Mouse (Mus musculus) lung, postnatal 0 days (tissue): ENCODE results near the gene Cebpg. TPM values are rescaled to one million over a fixed set of nuclear protein-coding genes. Genes with fewer than 3 reads are reported as not detected.

Experiments
- ATAC-seq: fragments of 200-750 bp; cut with Nextera tagmentation; 2 replicates; pipeline ENCODE4 v1.8.0; 2017; ENCODE audit warnings: moderate library complexity
- DNase-seq: peaks from one replicate; pipeline ENCODE4 v3.0.0-alpha.2; 2016; ENCODE audit warnings: low spot score
- H3K27ac ChIP-seq: fragments of 300-500 bp; sonication (generic); 2 replicates; pipeline ENCODE4 v1.5.1; 2014; ENCODE audit warnings: antibody characterized with exemption, mild to moderate bottlenecking, low read length, mixed read lengths
- H3K27me3 ChIP-seq: fragments of 300-500 bp; sonication (generic); replicated peaks from 2 replicates; pipeline ENCODE4 v1.6.1; 2014; ENCODE audit warnings: low read length, mixed read lengths; ENCODE audit not compliant: insufficient read depth
- H3K36me3 ChIP-seq: fragments of 300-500 bp; sonication (generic); 2 replicates; pipeline ENCODE4 v1.6.1; 2014; ENCODE audit warnings: low read length, mixed read lengths; ENCODE audit not compliant: insufficient read depth
- H3K4me1 ChIP-seq: fragments of 300-500 bp; sonication (generic); 2 replicates; pipeline ENCODE4 v1.6.1; 2014; ENCODE audit warnings: antibody characterized with exemption, low read depth, low read length, mixed read lengths; ENCODE audit not compliant: insufficient read depth
- H3K4me2 ChIP-seq: fragments of 300-500 bp; sonication (generic); replicated peaks from 2 replicates; pipeline ENCODE4 v1.6.1; 2014; ENCODE audit warnings: low read depth, mild to moderate bottlenecking, low read length, moderate library complexity, mixed read lengths
- H3K4me3 ChIP-seq: fragments of 300-500 bp; sonication (generic); 2 replicates; pipeline ENCODE4 v1.5.1; 2014; ENCODE audit warnings: low read depth, low read length
- H3K9ac ChIP-seq: fragments of 300-500 bp; sonication (generic); replicated peaks from 2 replicates; pipeline ENCODE4 v1.6.1; 2014; ENCODE audit warnings: low read depth, mild to moderate bottlenecking
- H3K9me3 ChIP-seq: fragments of 300-500 bp; sonication (generic); 2 replicates; pipeline ENCODE4 v1.6.1; 2016; ENCODE audit warnings: low read length, mixed read lengths
- CTCF ChIP-seq: IDR thresholded peaks from 2 replicates; pipeline ENCODE4 v1.5.1; 2016; ENCODE audit warnings: antibody characterized with exemption, mild to moderate bottlenecking
- EP300 ChIP-seq: IDR thresholded peaks from 2 replicates; pipeline ENCODE4 v1.6.1; 2016; ENCODE audit warnings: antibody characterized with exemption, mild to moderate bottlenecking, control low read depth
- WGBS: fragments of 180-500 bp; shearing (Covaris S2); extraction: QIAGEN DNeasy Blood & Tissue Kit; methylation state at CpG from one replicate; pipeline ENCODE4 v1.1.7; 2014; 5-methylcytosine and 5-hydroxymethylcytosine counted together
- polyA plus RNA-seq: library from polyadenylated mRNA; unstranded; fragments of >200 nt; fragmentation: Nextera tagmentation; extraction: Ambion mirVana; gene quantifications from 2 replicates; pipeline ENCODE4 v1.2.1, GENCODE M21; 2015

The Cebpg gene
- polyA plus RNA-seq, 1 experiment from 2014 or later, result 46.7 TPM

DNA sequence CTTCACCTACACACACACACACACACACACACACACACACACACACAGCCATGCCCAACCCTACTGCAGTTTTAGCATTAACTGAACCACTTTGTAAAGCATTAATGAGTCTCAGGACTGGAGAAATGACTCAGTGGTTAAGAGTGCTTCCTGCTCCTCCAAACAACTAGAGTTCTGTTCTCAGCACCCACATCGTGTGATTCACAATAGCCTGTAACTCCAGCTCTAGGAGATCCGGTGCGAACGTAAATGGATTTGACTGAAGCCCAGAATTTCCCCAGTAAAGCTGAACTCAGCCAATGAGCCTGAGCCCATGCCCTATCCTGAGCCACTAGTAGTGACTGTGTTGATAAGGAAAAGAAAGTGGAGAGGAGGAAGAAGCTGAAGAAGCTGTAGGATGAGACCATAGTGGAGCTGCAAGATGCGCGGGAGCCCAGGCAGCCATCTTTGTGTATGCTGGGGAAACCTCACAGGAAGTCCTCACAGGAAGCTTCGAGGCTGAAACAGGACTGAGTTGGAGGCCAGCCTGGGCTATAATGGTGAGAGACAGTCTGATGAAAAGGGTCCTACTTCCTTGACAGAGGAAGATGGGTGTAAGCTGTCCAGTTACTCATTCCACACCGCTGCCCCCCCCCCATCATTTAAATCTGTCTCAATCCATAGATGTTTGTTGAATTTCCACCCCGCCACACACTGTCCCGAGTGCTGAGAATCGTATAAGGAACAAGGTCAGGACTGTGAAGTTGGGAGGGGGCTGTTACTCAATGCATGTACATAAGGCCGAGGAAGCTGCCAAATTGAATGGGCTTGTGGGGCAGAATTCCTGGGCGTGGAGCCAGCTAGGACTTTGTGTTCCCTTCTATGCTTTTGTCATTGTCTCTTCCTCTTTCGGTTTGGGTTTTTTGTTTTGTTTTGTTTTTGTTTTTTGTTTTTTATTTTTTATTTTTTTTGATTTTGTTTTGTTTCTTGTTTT is 8.2 kb upstream of the Cebpg start:
- no peak overlapping the region for H3K4me3 ChIP-seq
- no peaks in the 10 kb centered on the region for H3K27me3 ChIP-seq
- no peaks in the 10 kb centered on the region for H3K36me3 ChIP-seq
- no peak overlapping the region; the same call in 1 of the 2 replicates for H3K4me2 ChIP-seq
- H3K9ac ChIP-seq, result no peak overlapping the region
- H3K9me3 ChIP-seq, result no peaks in the 10 kb centered on the region
- H3K4me1 ChIP-seq, result no peaks in the 10 kb centered on the region; the same call in 1 of the 2 replicates
- ATAC-seq (peak; percentile 91), DNase-seq (peak; percentile 95)
- 54% methylated on average over 14 of the region's 14 CpGs for WGBS
- peak overlapping the region; percentile 73 for H3K27ac ChIP-seq
- peak; percentile 95 for TF ChIP-seq EP300
- TF ChIP-seq CTCF, result no peak

- TF ChIP-seq EP300 (no peak), CTCF (peak; percentile 49)
- Histone ChIP-seq H3K36me3 (no peaks in the 10 kb centered on the region), H3K27me3 (no peaks in the 10 kb centered on the region), H3K4me2 (no peak overlapping the region), H3K27ac (no peak overlapping the region), H3K4me1 (peaks cover 3% of the 10 kb centered on the region; the same call in 1 of the 2 replicates), H3K4me3 (no peak overlapping the region), H3K9me3 (no peaks in the 10 kb centered on the region), H3K9ac (no peak overlapping the region)
- ATAC-seq (no peak), DNase-seq (no peak)
- 60% methylated on average over 5 of the region's 5 CpGs for WGBS
Measured at GRCm38 (mm10) chr7:35059467-35059866, 3.1 kb upstream of the Cebpg start.

- ATAC-seq, result no peak
- 90% methylated on average over 1 of the region's 1 CpGs for WGBS
Measured at GRCm38 (mm10) chr7:35058329-35058728, 2.0 kb upstream of the Cebpg start.

DNA sequence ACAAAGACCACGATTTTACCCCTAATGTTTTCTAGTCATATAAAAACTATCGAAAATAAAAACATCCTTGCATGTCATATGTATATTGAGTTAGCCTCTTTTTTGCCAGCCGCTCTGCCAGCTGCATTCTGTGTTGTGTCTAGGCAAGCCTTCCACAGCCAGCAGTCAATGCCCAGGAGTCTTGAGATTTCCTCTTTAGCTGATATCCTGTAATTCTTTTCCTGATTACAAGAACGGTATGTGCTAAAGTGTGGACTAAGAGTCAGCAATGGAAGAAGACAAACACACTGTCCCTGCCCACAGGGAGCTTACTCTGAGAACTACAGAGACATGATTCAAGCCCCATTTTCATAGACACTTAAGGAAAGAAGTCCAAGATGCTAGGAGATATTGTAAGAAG is 1.2 kb upstream of the Cebpg start:
- DNase-seq (peak; percentile 36), ATAC-seq (no peak)
- Histone ChIP-seq H3K27me3 (no peaks in the 10 kb centered on the region), H3K27ac (peak overlapping the region; percentile 94), H3K9me3 (no peaks in the 10 kb centered on the region), H3K4me3 (no peak overlapping the region), H3K4me2 (no peak overlapping the region), H3K36me3 (no peaks in the 10 kb centered on the region), H3K9ac (no peak overlapping the region), H3K4me1 (peaks cover 3% of the 10 kb centered on the region; the same call in 1 of the 2 replicates)
- no peak for TF ChIP-seq CTCF
- TF ChIP-seq EP300, result peak; percentile 76
- 58% methylated on average over 4 of the region's 4 CpGs for WGBS

More at GRCm38 (mm10) chr7:35058329-35058728, 2.0 kb upstream of the Cebpg start:
- no peak for TF ChIP-seq CTCF
- peak; percentile 70 for TF ChIP-seq EP300
- no peak overlapping the region for H3K27ac ChIP-seq
- H3K4me2 ChIP-seq, result no peak overlapping the region
- H3K9me3 ChIP-seq, result no peaks in the 10 kb centered on the region
- H3K9ac ChIP-seq, result no peak overlapping the region
- H3K27me3 ChIP-seq, result no peaks in the 10 kb centered on the region
- H3K36me3 ChIP-seq, result no peaks in the 10 kb centered on the region
- H3K4me1 ChIP-seq, result peaks cover 3% of the 10 kb centered on the region; the same call in 1 of the 2 replicates
- DNase-seq, result peak; percentile 73
- no peak overlapping the region for H3K4me3 ChIP-seq

DNA sequence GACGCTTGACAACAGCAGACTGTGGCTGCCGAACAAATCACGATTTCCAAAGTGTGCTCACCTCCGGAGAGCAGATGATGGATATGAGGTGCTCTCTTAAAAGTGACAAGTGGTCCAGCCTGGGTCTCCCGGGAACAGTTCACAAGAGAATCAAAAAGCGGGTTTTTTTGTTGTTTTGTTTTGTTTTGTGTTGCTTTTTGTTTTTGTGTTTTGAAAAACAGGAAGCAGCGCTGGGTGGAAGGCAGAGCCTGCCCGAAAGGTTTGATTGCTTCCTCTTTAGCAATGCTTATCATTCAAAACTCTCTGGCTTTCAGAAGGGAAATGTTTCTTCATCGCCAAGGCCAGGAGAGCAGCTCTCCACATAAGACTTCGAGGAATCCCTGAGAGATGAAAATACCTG is 626 bp upstream of the Cebpg start:
- peak; percentile 75 for DNase-seq
- WGBS, result 6% methylated on average over 10 of the region's 10 CpGs

More for the DNA sequence above, 626 bp upstream of the Cebpg start:
- Histone ChIP-seq H3K9ac (0 out of 2 replicates have a peak overlapping the region, but pooled peaks have one; percentile 13), H3K4me2 (peak overlapping the region; percentile 64), H3K27ac (peak overlapping the region; percentile 94), H3K9me3 (no peaks in the 10 kb centered on the region), H3K4me3 (peak overlapping the region; percentile 98), H3K4me1 (peaks cover 3% of the 10 kb centered on the region; the same call in 1 of the 2 replicates), H3K36me3 (no peaks in the 10 kb centered on the region), H3K27me3 (no peaks in the 10 kb centered on the region)
- no peak for ATAC-seq
- no peak for TF ChIP-seq CTCF
- TF ChIP-seq EP300, result no peak
